Mouse (Mus musculus) forebrain, embryonic 11.5 days (tissue): ENCODE data around the gene Wdr37. TPM values are rescaled to one million over a fixed set of nuclear protein-coding genes. Genes with fewer than 3 reads are reported as not detected.

Experiments used
- ATAC-seq: fragments of 200-750 bp; cut with Nextera tagmentation; replicated peaks from 2 replicates; pipeline ENCODE4 v1.8.0; 2017; ENCODE audit warnings: moderate TSS enrichment; ENCODE audit not compliant: low FRiP score
- DNase-seq: peaks from one replicate; pipeline ENCODE4 v3.0.0-alpha.2; 2017; ENCODE audit warnings: low spot score
- H3K27ac ChIP-seq: fragments of 300-500 bp; sonication (generic); 2 replicates; pipeline ENCODE4 v1.5.1; 2014; ENCODE audit warnings: low read depth, low read length
- H3K27me3 ChIP-seq: fragments of 300-500 bp; sonication (generic); 2 replicates; pipeline ENCODE4 v1.6.1; 2014; ENCODE audit warnings: mild to moderate bottlenecking, low read length, mixed read lengths; ENCODE audit not compliant: control insufficient read depth, insufficient read depth
- H3K36me3 ChIP-seq: fragments of 300-500 bp; sonication (generic); 2 replicates; pipeline ENCODE4 v1.6.1; 2014; ENCODE audit warnings: mild to moderate bottlenecking, low read length, moderate library complexity, mixed read lengths; ENCODE audit not compliant: control insufficient read depth, insufficient read depth
- H3K4me1 ChIP-seq: fragments of 300-500 bp; sonication (generic); replicated peaks from 2 replicates; pipeline ENCODE4 v1.6.1; 2014; ENCODE audit warnings: low read length, mixed read lengths; ENCODE audit not compliant: control insufficient read depth, insufficient read depth
- H3K4me2 ChIP-seq: fragments of 300-500 bp; sonication (generic); 2 replicates; pipeline ENCODE4 v1.6.1; 2014; ENCODE audit warnings: low read depth, mild to moderate bottlenecking, low read length, moderate library complexity, mixed read lengths; ENCODE audit not compliant: severe bottlenecking
- H3K4me3 ChIP-seq: fragments of 300-500 bp; sonication (generic); 2 replicates; pipeline ENCODE4 v1.5.1; 2014; ENCODE audit warnings: low read depth, low read length
- H3K9ac ChIP-seq: fragments of 300-500 bp; sonication (generic); 2 replicates; pipeline ENCODE4 v1.6.1; 2014; ENCODE audit warnings: low read length
- H3K9me3 ChIP-seq: fragments of 300-500 bp; sonication (generic); 2 replicates; pipeline ENCODE4 v1.6.1; 2016; ENCODE audit warnings: low read length, mixed read lengths; ENCODE audit not compliant: control insufficient read depth
- WGBS: fragments of 180-500 bp; shearing (Covaris S2); extraction: QIAGEN DNeasy Blood & Tissue Kit; methylation state at CpG from one replicate; pipeline ENCODE4 v1.1.7; 2014; 5-methylcytosine and 5-hydroxymethylcytosine counted together
- polyA plus RNA-seq: library from polyadenylated mRNA; unstranded; fragments of >200 nt; fragmentation: Nextera tagmentation; extraction: Ambion mirVana; gene quantifications from 2 replicates; pipeline ENCODE4 v1.2.1, GENCODE M21; 2014

The Wdr37 gene
- polyA plus RNA-seq, 1 experiment from 2014 or later = 43.0 TPM

DNA sequence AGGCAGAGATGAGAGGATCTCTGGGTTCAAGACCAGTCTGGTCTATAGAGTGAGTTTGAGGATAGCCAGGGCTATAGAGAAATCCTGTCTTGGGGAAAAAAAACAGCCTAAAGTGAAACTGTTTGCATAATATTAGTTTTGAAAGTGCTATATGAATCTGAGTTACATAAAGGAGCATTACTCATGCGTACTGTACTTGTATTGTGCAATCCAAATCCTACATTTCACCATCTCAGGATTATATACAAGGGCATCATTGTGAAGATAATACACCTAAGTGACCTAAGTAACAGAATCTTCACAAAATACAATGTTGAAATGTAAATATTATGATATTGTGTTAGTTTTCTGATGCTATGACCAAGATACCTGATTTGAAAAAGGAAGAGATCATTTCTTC is 2.1 kb upstream of the Wdr37 start:
- no peak overlapping the region for H3K4me2 ChIP-seq
- no peaks in the 10 kb centered on the region for H3K36me3 ChIP-seq
- ATAC-seq (no peak), DNase-seq (no peak)
- no peak overlapping the region for H3K27ac ChIP-seq
- no peaks in the 10 kb centered on the region for H3K27me3 ChIP-seq
- H3K9ac ChIP-seq = no peak overlapping the region
- no peaks in the 10 kb centered on the region for H3K9me3 ChIP-seq
- no peaks in the 10 kb centered on the region for H3K4me1 ChIP-seq
- 81% methylated on average over 1 of the region's 1 CpGs for WGBS
- no peak overlapping the region for H3K4me3 ChIP-seq

DNA sequence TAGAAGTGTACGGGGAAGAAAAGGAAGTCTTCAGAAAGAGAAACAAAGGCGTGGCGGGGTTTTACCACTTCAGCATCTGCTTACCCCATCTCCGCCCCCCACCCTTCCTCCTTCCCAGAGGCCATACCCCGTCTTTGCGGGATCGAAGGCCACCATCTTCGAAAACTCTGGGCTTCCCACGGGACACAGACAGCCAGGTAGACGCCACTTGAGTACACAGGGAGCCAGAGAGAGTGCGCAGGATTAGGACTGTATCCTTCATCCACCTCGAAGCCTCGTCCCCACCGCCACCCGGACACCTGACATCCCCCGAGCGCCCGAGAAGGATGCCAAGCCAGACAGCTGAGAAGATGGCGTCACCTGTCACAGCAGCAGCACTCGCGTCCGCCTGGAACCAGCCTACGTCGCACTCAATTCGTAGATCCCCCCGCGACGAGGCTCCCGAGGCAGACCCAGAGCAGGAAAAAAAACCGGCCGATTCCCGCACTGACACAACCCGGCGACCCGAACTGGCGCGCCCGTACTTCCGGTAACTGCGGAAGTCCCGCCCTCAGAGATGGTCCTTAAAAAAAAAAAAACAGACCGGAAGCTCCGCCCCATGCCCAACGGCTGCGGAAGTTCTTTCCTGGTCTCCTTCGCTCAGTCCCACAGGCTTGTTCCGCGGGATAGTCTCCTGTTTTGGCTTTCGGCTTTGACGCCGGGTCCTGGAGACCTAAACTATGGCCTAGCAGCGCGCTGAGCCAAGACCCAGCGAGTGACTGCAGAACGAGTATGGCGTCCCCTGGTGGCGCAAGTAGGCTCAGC is 997 bp downstream of the Wdr37 start:
- under 1% methylated on average over 57 of the region's 57 CpGs for WGBS
- H3K27me3 ChIP-seq = no peaks in the 10 kb centered on the region
- no peaks in the 10 kb centered on the region for H3K36me3 ChIP-seq
- H3K4me3 ChIP-seq = peak overlapping the region; percentile 58
- no peaks in the 10 kb centered on the region for H3K4me1 ChIP-seq
- H3K9ac ChIP-seq = peak overlapping the region; percentile 88
- peak overlapping the region; percentile 78 for H3K4me2 ChIP-seq
- DNase-seq = peak; percentile 91
- peak overlapping the region; percentile 96 for H3K27ac ChIP-seq
- ATAC-seq = peak; percentile 92
- H3K9me3 ChIP-seq = no peaks in the 10 kb centered on the region

DNA sequence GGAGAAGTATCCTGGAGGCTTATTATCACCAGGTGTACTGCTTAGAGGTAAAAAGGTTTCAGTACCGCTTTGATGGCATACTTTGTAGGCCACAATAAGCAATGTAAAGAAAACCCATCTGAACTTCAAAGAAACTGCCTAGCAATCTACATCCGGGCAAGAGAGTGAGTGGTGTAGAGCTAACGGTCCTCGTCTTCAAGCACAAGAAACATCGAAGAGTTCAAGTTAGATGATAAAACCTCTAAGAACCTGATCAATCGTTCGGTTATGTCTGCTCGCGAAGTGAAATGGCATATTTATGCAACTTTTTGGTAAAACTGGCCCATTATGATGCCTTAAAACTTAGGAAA is 1.6 kb downstream of the Wdr37 start:
- Histone ChIP-seq H3K36me3 (no peaks in the 10 kb centered on the region), H3K4me1 (no peaks in the 10 kb centered on the region), H3K4me3 (peak overlapping the region; percentile 58), H3K9me3 (no peaks in the 10 kb centered on the region), H3K27ac (peak overlapping the region; percentile 96), H3K9ac (peak overlapping the region; percentile 88), H3K27me3 (no peaks in the 10 kb centered on the region), H3K4me2 (peak overlapping the region; percentile 78)
- no peak for DNase-seq
- WGBS = 6% methylated on average over 9 of the region's 9 CpGs
- no peak for ATAC-seq

DNA sequence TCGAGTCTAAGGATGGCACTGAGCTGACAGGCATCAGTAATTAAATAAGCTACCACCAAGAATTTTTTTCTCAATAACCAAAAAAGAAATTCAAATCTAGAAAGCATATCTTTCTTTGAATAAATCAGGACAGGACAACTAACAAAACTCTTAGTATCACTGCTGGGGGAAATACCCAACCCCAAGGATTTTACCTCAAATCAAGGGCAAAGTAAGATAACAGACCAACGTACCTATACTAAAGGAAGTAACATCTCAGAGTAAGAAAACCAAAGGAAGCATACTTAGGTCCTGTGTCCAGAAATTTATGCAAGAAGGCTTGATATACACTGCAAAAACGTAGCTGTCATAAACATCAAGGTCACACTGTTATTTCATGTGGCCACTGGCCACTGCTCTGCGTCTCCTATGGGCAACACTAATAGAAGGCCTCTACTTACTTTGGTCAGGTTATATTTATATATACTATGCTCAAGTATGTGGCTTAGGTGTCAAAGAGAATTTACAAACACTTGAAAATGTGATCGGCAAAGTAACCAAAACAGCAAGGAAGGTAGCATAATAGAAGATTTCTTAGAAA is 2.0 kb downstream of the Wdr37 start:
- Histone ChIP-seq H3K36me3 (no peaks in the 10 kb centered on the region), H3K9me3 (no peaks in the 10 kb centered on the region), H3K27me3 (no peaks in the 10 kb centered on the region), H3K4me2 (peak overlapping the region; percentile 78), H3K4me1 (no peaks in the 10 kb centered on the region), H3K9ac (peak overlapping the region; percentile 88), H3K27ac (no peak overlapping the region; the same call in 1 of the 2 replicates), H3K4me3 (peak overlapping the region; percentile 58)
- DNase-seq (no peak), ATAC-seq (no peak)
- 82% methylated on average over 5 of the region's 5 CpGs for WGBS

DNA sequence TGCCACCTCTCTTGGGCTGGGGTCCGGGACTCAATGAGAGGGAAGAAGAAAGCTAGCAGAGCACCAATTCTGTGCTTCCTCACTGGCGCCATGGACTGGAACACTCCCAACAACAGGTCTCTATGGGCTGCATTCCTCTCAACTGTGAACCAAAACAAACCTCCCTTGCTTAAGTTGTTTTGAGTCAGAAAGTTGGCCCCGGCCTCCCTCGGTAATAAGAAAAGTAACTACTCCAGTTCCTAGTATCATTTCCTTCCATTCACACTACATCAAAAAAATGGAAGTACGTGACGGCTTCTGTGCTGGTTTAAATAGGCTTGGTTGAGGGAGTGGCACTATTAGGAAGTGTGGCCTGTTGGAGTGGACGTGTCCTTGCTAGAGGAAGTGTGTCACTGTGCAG is 5.1 kb downstream of the Wdr37 start:
- no peak overlapping the region for H3K27ac ChIP-seq
- 88% methylated on average over 7 of the region's 7 CpGs for WGBS
- H3K4me3 ChIP-seq = no peak overlapping the region
- no peak overlapping the region for H3K9ac ChIP-seq
- DNase-seq (no peak), ATAC-seq (no peak)
- no peaks in the 10 kb centered on the region for H3K9me3 ChIP-seq
- H3K36me3 ChIP-seq = no peaks in the 10 kb centered on the region
- no peaks in the 10 kb centered on the region for H3K27me3 ChIP-seq
- H3K4me1 ChIP-seq = no peaks in the 10 kb centered on the region
- no peak overlapping the region for H3K4me2 ChIP-seq

DNA sequence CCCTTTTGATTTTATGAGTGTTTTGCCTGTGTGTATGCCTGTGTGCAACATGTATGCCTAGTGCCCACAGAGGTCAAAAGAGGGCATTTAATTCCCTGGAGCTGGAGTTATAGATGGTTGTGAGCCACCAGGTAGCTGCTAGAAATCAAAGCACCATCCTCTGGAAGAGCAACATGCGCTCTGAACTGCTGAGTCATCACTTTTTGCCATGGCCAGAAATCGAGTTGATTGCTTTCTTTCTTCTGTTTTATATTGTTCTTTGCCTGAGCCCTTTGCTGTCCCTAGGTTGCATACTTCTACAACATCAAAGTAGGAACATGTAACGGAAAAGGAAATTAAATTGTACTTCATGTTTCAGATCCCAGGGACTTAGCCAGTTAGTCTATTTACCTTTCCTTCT is 6.7 kb downstream of the Wdr37 start:
- no peak overlapping the region for H3K4me3 ChIP-seq
- no peak overlapping the region for H3K4me2 ChIP-seq
- DNase-seq = no peak
- H3K9ac ChIP-seq = no peak overlapping the region
- H3K36me3 ChIP-seq = peaks cover 2% of the 10 kb centered on the region; the same call in 1 of the 2 replicates
- H3K27me3 ChIP-seq = no peaks in the 10 kb centered on the region
- no peak overlapping the region for H3K27ac ChIP-seq
- no peaks in the 10 kb centered on the region for H3K9me3 ChIP-seq
- no peak for ATAC-seq
- no peaks in the 10 kb centered on the region for H3K4me1 ChIP-seq
- WGBS = 91% methylated on average over 3 of the region's 3 CpGs

DNA sequence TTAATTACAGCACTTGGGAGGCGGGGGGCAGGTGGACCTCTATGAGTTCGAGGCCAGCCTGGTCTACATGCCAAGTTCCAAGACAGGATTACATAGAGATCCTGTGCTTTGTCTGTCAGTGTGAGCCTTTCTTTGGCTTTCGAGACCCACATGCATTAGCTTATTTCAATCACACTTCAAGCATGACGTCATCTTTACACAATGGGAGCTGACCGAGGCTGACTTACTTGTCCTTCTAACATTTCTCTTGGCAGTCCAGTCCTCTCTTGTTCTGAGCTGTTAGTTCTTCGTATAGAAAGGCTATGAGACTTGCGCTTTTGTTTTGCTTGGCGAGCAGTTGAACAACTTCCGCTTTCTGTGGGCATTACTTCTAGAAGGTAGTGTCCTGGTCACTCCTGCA is 10.8 kb downstream of the Wdr37 start:
- Histone ChIP-seq H3K27ac (no peak overlapping the region), H3K4me1 (no peaks in the 10 kb centered on the region), H3K4me3 (no peak overlapping the region), H3K4me2 (no peak overlapping the region), H3K36me3 (peaks cover 4% of the 10 kb centered on the region; the same call in 1 of the 2 replicates), H3K9me3 (no peaks in the 10 kb centered on the region), H3K9ac (no peak overlapping the region), H3K27me3 (no peaks in the 10 kb centered on the region)
- DNase-seq = no peak
- 83% methylated on average over 9 of the region's 9 CpGs for WGBS
- ATAC-seq = no peak

DNA sequence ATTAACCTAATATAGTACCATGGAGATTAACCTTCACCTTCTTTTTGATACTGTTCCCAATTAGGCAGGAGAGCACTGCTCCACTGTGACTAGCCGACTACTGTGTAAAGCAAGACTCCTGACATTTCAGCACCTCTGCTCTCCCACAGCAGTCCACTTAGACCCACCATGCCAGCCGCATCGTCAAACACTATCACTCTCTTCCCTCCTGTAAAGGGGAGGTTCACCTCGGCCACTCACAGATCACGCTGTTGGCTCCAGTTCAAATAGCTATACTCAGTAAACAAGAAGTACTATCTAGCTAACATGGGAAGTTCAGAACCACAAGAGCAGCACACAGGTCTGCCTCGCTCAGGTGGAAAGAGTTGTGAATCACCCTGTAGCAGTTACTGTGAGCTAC is 13.3 kb downstream of the Wdr37 start:
- Histone ChIP-seq H3K27ac (no peak overlapping the region), H3K9ac (no peak overlapping the region), H3K4me3 (no peak overlapping the region), H3K27me3 (no peaks in the 10 kb centered on the region), H3K4me1 (no peaks in the 10 kb centered on the region), H3K4me2 (no peak overlapping the region), H3K36me3 (peaks cover 4% of the 10 kb centered on the region; the same call in 1 of the 2 replicates), H3K9me3 (no peaks in the 10 kb centered on the region)
- ATAC-seq (no peak), DNase-seq (no peak)
- 94% methylated on average over 6 of the region's 6 CpGs for WGBS

DNA sequence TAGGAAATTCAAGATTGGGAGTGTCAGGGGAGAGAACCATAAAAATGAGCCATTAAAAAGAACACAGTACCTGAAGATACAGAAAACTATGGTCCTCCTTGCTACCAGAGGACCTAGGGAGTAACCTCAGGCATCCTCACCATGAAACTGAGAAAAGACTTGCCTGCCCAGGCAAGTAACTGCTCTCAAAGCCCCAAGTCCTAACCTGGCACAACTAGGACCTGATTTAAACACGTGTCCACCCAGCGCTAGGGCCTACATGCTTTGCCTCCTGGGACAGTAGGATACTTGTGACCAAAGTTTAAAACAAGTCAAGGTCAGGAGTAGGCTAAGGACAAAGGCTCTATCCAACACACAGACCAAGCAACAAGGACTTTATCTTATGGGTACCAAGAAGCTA is 16.9 kb downstream of the Wdr37 start:
- ATAC-seq (no peak), DNase-seq (no peak)
- Histone ChIP-seq H3K9ac (no peak overlapping the region), H3K27me3 (no peaks in the 10 kb centered on the region), H3K9me3 (no peaks in the 10 kb centered on the region), H3K36me3 (peaks cover 2% of the 10 kb centered on the region; the same call in 1 of the 2 replicates), H3K27ac (no peak overlapping the region), H3K4me1 (no peaks in the 10 kb centered on the region), H3K4me2 (no peak overlapping the region), H3K4me3 (no peak overlapping the region)
- WGBS = 100% methylated on average over 2 of the region's 2 CpGs
